Mouse (Mus musculus) midbrain, embryonic 11.5 days (tissue): ENCODE results near the gene Yipf4. TPM values are rescaled to one million over a fixed set of nuclear protein-coding genes. Genes with fewer than 3 reads are reported as not detected.
A peak's percentile ranks its signal among the peaks of the same experiment; 100 is the strongest.
"Not testable (repeated sequence)": the region's sequence is repeated elsewhere in the genome, so short reads cannot be mapped to it uniquely, and the experiment has no call there.

Experiments used
- ATAC-seq: fragments of 200-750 bp; cut with Nextera tagmentation; 2 replicates; pipeline ENCODE4 v1.8.0; 2017; ENCODE audit warnings: moderate TSS enrichment, moderate library complexity; ENCODE audit not compliant: low FRiP score
- DNase-seq: peaks from one replicate; pipeline ENCODE4 v3.0.0; 2015; ENCODE audit warnings: low spot score; ENCODE audit errors: missing footprints
- H3K27ac ChIP-seq: fragments of 300-500 bp; sonication (generic); 2 replicates; pipeline ENCODE4 v1.5.1; 2014; ENCODE audit warnings: low read depth, low read length
- H3K27me3 ChIP-seq: fragments of 300-500 bp; sonication (generic); 2 replicates; pipeline ENCODE4 v1.6.1; 2014; ENCODE audit warnings: mild to moderate bottlenecking, low read length, moderate library complexity, mixed read lengths; ENCODE audit not compliant: control insufficient read depth, insufficient read depth
- H3K36me3 ChIP-seq: fragments of 300-500 bp; sonication (generic); 2 replicates; pipeline ENCODE4 v1.6.1; 2014; ENCODE audit warnings: mild to moderate bottlenecking, low read length, moderate library complexity, mixed read lengths; ENCODE audit not compliant: control insufficient read depth, insufficient read depth
- H3K4me1 ChIP-seq: fragments of 300-500 bp; sonication (generic); 2 replicates; pipeline ENCODE4 v1.6.1; 2014; ENCODE audit warnings: low read length; ENCODE audit not compliant: control insufficient read depth, insufficient read depth
- H3K4me2 ChIP-seq: fragments of 300-500 bp; sonication (generic); 2 replicates; pipeline ENCODE4 v1.6.1; 2014; ENCODE audit warnings: mild to moderate bottlenecking, moderate library complexity
- H3K4me3 ChIP-seq: fragments of 300-500 bp; sonication (generic); 2 replicates; pipeline ENCODE4 v1.5.1; 2014; ENCODE audit warnings: low read depth, low read length
- H3K9ac ChIP-seq: fragments of 300-500 bp; sonication (generic); 2 replicates; pipeline ENCODE4 v1.6.1; 2014; ENCODE audit warnings: low read length
- H3K9me3 ChIP-seq: fragments of 300-500 bp; sonication (generic); 2 replicates; pipeline ENCODE4 v1.6.1; 2016; ENCODE audit warnings: low read length; ENCODE audit not compliant: control insufficient read depth
- WGBS: fragments of 180-500 bp; shearing (Covaris S2); extraction: QIAGEN DNeasy Blood & Tissue Kit; methylation state at CpG from one replicate; pipeline ENCODE4 v1.1.7; 2014; 5-methylcytosine and 5-hydroxymethylcytosine counted together
- polyA plus RNA-seq: library from polyadenylated mRNA; unstranded; fragments of >200 nt; fragmentation: Nextera tagmentation; extraction: Ambion mirVana; gene quantifications from 2 replicates; pipeline ENCODE4 v1.2.1, GENCODE M21; 2014

Yipf4 gene
- polyA plus RNA-seq, 1 experiment from 2014 or later = 63.4 TPM

DNA sequence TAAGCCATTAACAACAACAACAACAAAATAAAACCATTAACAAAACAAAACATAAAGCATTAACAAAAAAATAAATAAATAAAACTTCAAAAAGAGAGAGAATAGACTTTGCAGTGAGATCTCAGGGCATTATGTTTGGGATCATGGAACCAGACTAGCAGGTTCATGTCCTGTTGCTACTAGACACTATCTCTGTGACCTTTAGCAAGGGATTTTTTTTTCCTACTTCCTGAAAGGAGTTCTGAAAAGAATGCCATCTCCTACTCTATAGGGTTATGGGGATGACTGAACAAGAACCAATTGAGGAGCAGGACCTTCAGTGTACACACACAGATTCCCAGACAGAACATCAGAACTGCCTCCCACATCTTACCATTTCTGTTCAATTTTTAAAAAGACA, 25.8 kb upstream of the Yipf4 start:
- ATAC-seq (no peak), DNase-seq (no peak)
- Histone ChIP-seq H3K4me3 (no peak overlapping the region), H3K9ac (no peak overlapping the region), H3K36me3 (no peaks in the 10 kb centered on the region), H3K27ac (no peak overlapping the region), H3K27me3 (no peaks in the 10 kb centered on the region), H3K4me1 (no peaks in the 10 kb centered on the region), H3K9me3 (no peaks in the 10 kb centered on the region), H3K4me2 (no peak overlapping the region)

DNA sequence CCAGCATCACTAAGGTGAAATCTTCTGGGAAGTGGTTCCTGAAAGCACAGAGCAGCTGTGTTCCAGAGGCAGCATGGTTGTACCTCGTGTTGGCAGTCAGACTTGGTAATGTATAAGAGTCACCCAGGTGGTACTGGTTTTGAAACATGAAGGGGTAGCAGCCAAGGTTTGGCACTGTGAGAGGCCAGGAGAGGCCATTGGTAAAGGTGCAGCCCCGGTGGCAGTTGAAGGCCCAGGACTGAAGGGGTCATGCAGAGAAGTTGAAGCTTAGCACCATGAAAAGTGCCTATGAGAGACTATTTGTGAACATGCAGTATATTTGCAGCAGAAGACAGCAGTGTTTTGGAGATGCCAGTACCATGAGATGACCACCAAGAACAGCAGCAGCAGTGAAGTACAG, 21.3 kb upstream of the Yipf4 start:
- H3K27ac ChIP-seq, H3K9me3 ChIP-seq, H3K4me3 ChIP-seq, ATAC-seq, H3K4me2 ChIP-seq, H3K4me1 ChIP-seq, H3K9ac ChIP-seq, DNase-seq, H3K36me3 ChIP-seq, H3K27me3 ChIP-seq: not testable (repeated sequence)
- WGBS = 89% methylated on average over 2 of the region's 2 CpGs

DNA sequence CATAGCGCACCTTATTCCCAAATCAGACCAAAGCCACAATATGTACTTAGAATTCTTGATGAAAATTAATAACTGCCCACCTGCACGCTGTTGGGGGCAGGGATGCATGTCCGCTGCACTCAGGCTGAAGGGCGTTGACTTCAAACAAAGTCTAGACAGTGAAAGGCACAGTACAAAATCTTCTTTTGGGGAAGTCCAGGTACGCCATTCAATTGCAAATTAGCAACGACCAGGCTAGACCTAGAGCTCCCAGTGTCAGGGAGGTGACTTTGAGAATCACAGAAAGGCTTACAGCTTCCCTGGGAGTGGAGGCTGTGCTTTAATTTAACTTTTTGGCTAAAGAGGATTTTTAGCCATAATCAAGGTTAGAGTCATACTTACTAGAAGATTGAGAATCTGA, 19.2 kb upstream of the Yipf4 start:
- ATAC-seq, H3K36me3 ChIP-seq, H3K9me3 ChIP-seq, DNase-seq, H3K27ac ChIP-seq, H3K27me3 ChIP-seq, H3K4me2 ChIP-seq, H3K4me3 ChIP-seq, H3K4me1 ChIP-seq, H3K9ac ChIP-seq: not testable (repeated sequence)
- whole genome bisulfite sequencing = 79% methylated on average over 6 of the region's 6 CpGs

DNA sequence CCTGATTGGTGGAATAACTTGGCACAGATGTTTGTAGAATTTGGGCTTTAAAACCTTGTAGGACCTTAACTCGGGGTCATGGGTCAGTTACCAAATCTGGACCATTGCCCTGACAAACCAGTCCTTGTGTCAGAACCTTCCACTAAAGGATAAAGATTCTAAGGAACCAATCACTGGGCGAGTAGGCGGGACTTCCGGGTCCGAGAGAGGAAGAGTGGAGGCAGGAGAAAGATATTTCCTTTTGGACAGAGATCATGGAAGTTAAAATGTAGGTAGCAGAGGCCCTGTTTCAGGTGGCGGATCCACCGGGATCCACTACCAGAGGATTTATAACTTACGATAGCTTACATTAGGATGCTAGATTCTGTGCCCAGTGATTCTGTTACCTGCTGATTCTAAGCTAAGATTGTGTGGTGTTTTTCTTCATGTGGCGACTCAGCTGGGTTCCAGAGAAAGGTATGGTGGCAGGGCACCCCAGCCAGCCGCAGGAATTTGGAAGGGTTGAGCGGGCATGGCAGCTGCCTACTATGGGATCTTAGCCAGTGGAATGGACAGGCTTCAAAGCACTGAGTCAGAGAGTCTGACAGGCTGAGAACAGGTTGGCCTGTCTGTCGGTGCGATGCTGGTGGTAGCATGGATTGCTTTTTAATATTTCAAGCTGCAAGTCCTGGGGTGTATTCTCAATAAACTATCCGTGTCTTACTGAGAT, 8.8 kb upstream of the Yipf4 start:
- no peaks in the 10 kb centered on the region for H3K9me3 ChIP-seq
- H3K4me3 ChIP-seq = no peak overlapping the region
- WGBS = 88% methylated on average over 14 of the region's 14 CpGs
- no peaks in the 10 kb centered on the region for H3K36me3 ChIP-seq
- no peak overlapping the region for H3K27ac ChIP-seq
- ATAC-seq (no peak), DNase-seq (no peak)
- no peak overlapping the region for H3K9ac ChIP-seq
- no peaks in the 10 kb centered on the region for H3K4me1 ChIP-seq
- no peak overlapping the region for H3K4me2 ChIP-seq
- H3K27me3 ChIP-seq = no peaks in the 10 kb centered on the region

DNA sequence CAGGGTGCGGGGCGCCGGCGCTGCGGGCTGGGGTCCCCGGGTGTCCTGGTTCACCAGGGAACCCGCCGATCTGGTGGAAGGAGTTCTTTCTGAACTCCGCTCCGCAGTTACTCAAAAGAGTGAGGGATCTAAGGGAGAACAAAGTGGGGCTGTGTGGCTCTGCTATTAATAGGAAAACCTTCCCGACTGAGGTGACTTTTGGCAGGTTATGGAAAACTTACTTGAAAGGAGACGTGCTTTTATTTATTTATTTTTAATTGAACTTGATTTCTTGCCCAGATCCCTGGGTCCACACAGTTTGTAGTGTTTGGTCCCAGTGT, 568 bp downstream of the Yipf4 start:
- Histone ChIP-seq H3K9ac (peak overlapping the region; percentile 80), H3K36me3 (peaks cover 4% of the 10 kb centered on the region), H3K4me2 (peak overlapping the region; percentile 59), H3K4me1 (0 out of 2 replicates have a peak, but pooled peaks cover 2% of the 10 kb centered on the region), H3K27ac (no peak overlapping the region; the same call in 1 of the 2 replicates), H3K9me3 (no peaks in the 10 kb centered on the region), H3K27me3 (no peaks in the 10 kb centered on the region), H3K4me3 (peak overlapping the region; percentile 74)
- no peak for ATAC-seq
- WGBS = under 1% methylated on average over 12 of the region's 12 CpGs
- DNase-seq = peak; percentile 93

DNA sequence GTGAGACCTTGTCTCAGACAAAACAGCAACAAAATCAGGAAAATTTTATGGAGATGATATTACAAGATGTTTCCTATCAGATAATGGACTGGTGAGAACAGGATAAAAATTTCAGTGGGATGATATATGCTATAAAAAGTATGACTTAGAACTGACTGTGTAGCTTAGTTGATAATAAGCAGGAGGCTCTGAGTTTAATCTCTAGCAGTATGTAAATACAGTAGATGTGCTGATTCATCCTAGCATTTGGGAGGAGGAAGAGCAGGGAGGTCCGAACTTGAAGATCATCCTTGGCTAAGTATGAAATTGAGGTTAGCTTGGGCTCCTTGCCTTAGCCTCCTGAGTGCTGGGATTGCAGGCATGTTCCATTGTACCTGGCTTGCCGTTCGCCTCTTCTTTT, 2.3 kb downstream of the Yipf4 start:
- no peak overlapping the region for H3K9ac ChIP-seq
- WGBS = 97% methylated on average over 3 of the region's 3 CpGs
- no peaks in the 10 kb centered on the region for H3K27me3 ChIP-seq
- H3K4me2 ChIP-seq = no peak overlapping the region
- H3K4me3 ChIP-seq = no peak overlapping the region
- no peak for DNase-seq
- ATAC-seq = no peak
- no peaks in the 10 kb centered on the region for H3K9me3 ChIP-seq
- 0 out of 2 replicates have a peak, but pooled peaks cover 2% of the 10 kb centered on the region for H3K4me1 ChIP-seq
- peaks cover 4% of the 10 kb centered on the region for H3K36me3 ChIP-seq
- no peak overlapping the region for H3K27ac ChIP-seq

DNA sequence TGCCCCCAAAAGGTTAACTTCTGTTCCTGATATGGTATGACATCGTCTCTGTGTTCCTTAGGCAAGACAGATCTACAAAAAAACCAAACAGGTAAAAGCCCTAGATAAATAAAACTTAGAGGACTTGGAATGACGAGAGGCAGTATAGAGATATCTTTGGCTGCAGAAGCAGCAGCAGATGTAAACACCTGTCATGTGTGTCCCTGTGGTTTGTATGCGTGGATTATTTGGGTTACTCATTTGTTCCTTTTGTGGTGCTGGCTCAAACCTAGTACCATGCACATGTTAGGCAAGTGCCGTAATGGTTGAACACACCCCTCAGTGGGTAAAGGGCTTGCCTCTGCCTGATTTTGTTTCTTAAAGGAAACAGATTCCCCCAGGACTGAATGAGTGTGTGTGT, 10.9 kb downstream of the Yipf4 start:
- H3K9me3 ChIP-seq = no peaks in the 10 kb centered on the region
- WGBS = 93% methylated on average over 4 of the region's 4 CpGs
- H3K4me1 ChIP-seq = no peaks in the 10 kb centered on the region
- H3K36me3 ChIP-seq = no peaks in the 10 kb centered on the region; the same call in 1 of the 2 replicates
- H3K27me3 ChIP-seq = no peaks in the 10 kb centered on the region
- ATAC-seq (no peak), DNase-seq (no peak)
- H3K4me2 ChIP-seq = no peak overlapping the region
- H3K9ac ChIP-seq = no peak overlapping the region
- no peak overlapping the region for H3K4me3 ChIP-seq
- H3K27ac ChIP-seq = no peak overlapping the region

DNA sequence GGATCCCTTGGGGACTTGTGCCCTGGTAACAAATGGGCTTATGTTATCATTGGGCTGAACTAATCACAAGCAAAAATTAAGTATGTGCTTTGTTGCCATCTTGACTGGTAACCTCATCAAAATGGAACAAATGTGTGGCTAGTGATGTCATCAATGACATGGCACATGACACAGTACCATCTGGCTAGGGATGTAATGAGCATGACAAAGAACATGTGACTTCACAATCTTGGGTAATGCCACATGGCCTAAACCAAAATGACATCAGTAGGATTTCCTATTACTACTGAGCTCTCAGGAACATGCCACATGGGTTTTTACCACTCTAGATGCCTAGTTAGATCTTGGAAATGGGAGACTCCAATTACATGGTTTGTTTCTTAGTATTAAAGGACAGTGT, 11.8 kb downstream of the Yipf4 start:
- ATAC-seq (no peak), DNase-seq (no peak)
- Histone ChIP-seq H3K4me3 (no peak overlapping the region), H3K9me3 (no peaks in the 10 kb centered on the region), H3K9ac (no peak overlapping the region), H3K4me2 (no peak overlapping the region), H3K36me3 (no peaks in the 10 kb centered on the region; the same call in 1 of the 2 replicates), H3K4me1 (no peaks in the 10 kb centered on the region), H3K27me3 (no peaks in the 10 kb centered on the region), H3K27ac (no peak overlapping the region)

DNA sequence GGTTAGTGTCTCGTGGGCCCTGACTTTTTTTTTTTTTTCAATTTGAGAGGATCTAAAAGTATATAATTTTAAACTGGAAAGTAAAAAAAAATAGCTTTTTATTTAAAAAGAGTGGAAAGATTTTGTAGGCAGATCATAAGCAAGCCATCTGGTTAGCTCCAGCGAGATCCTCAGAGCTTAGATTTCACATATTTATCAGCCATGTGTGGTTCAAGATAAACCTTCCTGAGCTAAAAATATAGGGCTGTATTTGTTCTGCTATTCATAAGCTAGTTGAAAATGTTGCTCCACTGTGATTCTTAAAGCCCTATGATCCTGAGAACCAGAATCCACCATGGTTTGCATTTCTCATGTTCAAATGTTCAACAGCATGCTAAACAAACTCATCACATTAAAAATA, 18.6 kb downstream of the Yipf4 start:
- no peak overlapping the region for H3K9ac ChIP-seq
- H3K4me1 ChIP-seq = no peaks in the 10 kb centered on the region
- H3K27ac ChIP-seq = no peak overlapping the region
- ATAC-seq (no peak), DNase-seq (no peak)
- no peaks in the 10 kb centered on the region for H3K9me3 ChIP-seq
- no peaks in the 10 kb centered on the region for H3K36me3 ChIP-seq
- WGBS = 78% methylated on average over 2 of the region's 2 CpGs
- H3K27me3 ChIP-seq = no peaks in the 10 kb centered on the region
- H3K4me3 ChIP-seq = no peak overlapping the region
- no peak overlapping the region for H3K4me2 ChIP-seq
